Mouse (Mus musculus): ENCODE measurements around the gene Itpkc.

Gene Itpkc

DNA sequence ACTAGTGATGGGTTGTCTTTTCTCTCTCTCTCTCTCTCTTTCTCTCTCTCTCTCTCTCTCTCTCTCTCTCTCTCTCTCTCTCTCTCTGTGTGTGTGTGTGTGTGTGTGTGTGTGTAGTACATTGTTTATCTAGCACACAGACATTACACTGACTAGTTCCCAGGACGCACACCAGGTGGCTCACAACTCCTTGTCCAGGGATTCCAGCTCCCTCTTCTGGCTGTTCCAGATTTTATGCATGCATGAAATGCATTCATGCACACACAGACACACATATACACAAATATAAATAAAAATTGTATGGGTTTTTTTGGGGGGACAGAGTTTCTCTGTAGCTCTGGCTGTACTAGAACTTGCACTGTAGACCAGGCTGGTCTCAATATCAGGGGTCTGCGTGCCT, 9.1 kb upstream of the Itpkc start:
- DNase-seq (ENCODE audit: low read depth, low spot score) = no peak

DNA sequence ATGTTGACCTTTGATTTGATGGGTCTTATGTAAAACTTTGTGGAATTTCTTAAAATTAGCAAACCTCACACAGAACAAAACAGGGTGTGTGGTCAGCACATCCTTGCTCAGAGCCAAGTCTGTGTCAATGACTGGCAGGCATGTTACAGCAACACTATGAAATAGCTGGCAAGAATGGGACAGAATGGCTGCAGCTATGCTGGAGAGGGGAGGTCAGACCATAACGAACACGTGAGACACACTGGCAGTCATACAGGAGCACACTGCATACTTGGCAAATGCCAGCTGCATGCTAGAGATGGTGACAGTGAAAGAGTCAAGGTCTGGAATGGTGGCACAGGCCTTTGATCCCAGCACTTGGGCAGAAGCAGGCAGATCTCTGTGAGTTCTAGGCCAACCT, 7.3 kb upstream of the Itpkc start:
- no peak for DNase-seq (ENCODE audit: low read depth, low spot score)

DNA sequence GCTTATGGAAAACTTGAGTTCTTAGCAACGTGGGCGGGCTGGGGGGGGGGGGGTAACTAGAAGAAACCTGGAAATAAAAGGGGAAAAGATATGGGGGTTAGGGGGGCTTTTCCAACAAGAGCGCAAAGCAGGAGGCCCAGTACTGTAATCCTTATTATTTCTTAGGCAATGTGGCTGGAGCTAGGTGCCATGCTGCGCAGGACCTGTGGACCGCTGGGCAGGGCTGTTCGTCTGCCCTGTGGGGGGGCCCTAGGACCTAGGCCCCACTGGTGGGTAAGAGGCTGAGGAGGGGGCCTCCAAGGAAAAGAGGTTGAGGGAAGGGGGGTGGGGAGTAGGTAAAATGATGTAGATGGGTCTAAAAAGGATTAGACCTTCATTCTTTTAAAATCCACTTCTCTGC, 4.8 kb upstream of the Itpkc start:
- no peak for DNase-seq (ENCODE audit: low read depth, low spot score)

DNA sequence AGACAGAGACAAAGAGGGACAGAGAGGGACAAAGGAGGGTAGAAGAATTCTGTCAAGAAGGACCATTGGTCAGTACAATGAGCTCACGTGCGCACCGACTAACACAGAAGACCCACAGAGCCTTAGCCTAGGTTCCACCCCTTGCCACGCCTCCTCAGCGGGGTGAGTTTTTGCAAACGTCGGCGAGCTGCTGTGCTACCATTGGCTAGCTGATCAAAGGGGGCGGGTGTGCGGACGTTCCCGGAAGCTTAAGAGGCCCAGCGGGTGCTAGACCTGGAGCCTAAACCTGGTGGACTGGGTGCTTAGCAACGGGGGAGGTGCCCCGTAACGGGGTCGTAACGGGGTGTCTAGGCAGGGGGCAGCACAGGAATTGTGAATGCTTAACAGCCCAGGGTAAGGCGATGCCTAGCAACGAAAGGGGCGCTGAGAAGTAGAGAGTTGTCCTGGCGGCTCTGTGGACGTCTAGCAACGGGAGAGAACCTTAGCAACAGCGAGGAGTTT, 4.4 kb upstream of the Itpkc start, which contains the start of gene Coq8b:
Gene Coq8b (plus strand): TSS at position 243 of the 501 bp plus-strand sequence.
- peak; percentile 96 for DNase-seq (ENCODE audit: low read depth, low spot score)

DNA sequence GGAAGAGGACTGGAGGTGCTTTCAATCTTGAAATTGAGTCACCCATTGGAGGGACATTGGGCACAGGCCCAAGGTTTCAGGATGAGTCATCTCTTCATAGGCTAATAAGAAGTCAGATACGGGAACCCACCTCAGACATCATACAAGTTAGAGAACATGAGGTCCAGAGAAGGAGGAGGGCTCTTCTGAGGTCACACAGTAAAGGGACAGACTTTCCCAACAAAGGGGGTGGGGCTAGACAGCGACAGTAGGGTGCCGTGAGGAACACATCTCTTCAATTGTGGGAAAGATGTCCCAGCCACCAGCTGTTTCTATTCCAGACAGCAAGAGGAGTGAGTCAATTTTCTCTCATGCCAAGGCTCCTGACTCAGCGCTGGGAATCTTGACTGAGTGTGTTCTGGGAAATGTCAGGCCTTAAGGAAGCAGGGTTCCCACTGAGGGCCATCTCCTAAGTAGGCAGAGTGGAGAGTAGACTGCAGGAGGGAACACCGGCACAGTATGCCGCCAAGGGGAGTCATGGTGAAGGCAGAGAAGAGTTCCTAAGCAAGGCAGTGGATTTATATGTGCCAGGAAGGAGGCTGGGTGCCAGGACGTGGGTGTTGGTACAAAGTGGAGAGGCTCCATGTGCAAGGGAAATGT, 3.4 kb upstream of the Itpkc start:
- DNase-seq (ENCODE audit: low read depth, low spot score) = no peak

DNA sequence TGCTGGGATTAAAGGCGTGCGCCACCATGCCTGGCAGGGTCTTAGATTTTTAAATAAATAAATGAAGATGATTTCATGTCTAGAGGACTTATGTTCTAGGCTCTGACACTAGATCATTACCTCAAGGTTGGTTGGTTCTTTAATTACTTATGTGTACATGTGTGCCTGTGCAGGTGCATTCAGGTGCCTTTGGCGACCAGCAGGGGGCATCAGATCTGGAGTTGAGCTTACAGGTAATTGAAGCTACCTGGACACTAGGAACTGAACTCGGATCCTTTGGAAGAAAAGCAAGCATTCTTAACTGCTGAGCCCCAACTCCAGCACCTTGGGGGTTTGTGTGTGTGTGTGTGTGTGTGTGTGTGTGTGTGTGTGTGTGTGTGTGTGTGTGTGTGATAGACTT, 2.3 kb upstream of the Itpkc start:
- no peak for DNase-seq (ENCODE audit: low read depth, low spot score)

DNA sequence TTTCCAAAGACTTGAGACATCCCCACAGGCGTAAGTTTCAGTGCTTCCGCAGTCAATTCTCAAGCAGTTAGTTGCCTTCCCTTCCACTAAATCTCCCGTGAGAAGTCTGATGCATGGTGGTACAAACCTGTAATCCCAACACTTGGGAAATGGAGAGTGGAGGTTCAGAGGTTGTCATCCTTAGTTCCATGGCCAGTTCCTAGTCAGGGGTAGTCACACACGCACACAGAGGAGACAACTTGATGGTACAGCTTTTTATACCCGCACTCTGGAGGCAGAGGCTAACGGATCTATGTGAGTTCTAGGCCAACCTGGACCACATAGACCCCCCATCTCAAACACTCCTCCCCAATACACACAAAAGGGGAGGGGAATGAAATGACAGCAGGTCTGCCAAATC, 404 bp upstream of the Itpkc start:
- DNase-seq (ENCODE audit: low read depth, low spot score) = no peak

DNA sequence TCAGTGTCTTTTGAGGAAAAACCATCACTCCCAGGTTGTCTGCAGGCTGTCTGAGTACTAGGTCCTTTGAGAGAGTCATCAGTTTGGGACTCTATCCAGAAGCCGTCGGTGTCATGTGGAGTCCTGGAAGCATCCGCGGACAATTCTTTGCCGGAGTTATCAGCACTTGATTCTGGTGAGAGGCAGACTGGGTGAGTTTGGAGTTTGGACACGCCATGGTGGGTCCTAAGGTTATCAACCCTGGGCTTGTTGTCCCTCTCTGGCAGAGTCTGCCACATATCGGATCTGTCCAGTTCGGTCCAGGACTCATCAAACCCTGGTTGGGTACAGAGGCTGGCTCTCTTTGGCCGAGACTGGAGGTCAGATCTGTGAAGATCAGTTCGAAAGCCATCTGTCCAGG, 785 bp downstream of the Itpkc start:
- no peak for DNase-seq (ENCODE audit: low read depth, low spot score)

DNA sequence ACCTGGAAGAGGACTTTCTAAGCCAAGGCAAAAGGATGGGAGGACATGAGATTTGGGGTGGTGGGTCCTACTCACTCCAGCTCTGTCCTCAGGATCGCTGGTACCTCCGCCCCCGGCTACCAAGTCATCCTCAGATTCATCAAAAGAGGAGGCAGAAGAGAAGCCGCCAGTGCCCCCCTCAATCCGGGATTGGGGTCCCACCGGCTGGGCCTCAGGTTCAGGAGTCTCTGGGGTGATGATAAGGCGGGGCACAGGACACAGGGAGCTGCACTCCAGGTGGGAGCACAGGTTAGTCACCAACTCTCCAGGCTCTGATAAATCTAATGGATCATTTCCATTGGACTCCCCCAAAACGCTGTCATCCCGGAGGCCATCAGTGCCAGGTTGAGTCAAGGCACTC, 1.2 kb downstream of the Itpkc start:
- no peak for DNase-seq (ENCODE audit: low read depth, low spot score)

DNA sequence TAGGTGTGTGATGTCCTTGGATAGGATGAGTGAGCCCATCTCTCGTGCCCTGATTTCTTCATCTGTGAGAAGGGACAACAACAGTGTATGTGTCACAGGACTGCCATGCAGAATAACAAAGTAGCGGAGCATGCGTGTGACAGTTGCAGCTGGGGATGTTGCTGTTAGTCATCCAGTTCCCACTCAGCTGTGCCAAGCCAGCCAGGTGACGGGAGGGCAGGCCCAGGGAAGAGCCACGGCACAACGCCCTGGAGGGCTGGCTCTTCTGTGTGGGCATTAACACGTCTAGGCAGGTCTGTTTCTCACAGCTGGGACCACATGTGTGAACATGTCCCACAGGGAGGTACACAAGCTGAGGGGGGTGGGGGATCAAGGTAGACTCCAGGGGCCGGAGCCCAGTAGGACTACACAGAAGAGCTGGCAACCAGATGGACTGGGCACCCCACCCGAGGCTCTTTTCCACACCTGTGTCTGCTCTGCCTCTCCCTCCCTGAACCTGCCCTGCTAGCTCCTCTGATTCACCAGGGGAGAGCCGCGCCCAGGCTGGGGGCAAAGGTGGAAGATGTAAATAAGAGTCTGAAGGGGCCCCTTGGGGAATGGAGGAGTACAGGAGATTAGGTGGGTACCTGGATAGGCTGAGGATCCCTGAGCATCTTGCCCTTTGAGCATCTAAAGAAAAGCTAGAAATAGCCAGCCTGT, 3.4 kb downstream of the Itpkc start:
- no peak for DNase-seq (ENCODE audit: low read depth, low spot score)

DNA sequence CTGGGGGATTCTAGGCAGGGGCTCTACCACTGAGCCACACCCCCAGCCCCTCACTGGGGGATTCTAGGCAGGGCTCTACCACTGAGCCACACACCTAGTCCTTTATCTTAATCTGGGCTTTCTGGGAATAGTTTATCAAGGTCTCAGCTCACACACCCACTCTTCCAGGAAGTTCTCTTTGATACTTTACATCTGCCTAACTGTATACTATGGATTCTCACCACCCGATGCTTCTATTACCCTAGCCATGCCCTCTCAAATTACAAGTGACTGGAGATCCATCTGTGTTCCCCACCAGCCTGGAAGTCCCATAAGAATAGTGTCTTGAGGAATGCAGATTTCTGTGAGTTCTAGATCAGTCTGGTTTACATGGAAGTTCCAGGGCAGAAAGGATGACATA, 5.9 kb downstream of the Itpkc start:
- DNase-seq (ENCODE audit: low read depth, low spot score) = no peak

DNA sequence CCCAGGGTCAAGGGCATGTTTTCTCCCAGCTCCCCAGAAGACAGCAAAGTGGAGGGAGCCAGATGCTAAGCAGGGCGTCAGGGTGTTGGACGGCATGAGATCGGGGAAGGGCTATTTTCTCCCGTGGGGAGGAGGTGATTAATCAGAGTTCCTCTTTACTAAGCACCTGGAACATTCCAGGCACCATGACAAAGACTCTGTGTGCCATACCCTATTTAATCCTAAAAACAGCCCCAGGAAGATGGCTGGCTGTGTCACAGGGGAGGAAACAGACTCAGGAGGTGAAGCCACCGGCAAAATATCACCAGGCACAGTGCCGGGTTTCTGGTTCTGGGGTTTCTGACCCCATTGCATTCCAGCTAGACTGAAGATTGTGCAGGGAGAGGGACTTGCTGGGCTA, 6.5 kb downstream of the Itpkc start:
- no peak for DNase-seq (ENCODE audit: low read depth, low spot score)

DNA sequence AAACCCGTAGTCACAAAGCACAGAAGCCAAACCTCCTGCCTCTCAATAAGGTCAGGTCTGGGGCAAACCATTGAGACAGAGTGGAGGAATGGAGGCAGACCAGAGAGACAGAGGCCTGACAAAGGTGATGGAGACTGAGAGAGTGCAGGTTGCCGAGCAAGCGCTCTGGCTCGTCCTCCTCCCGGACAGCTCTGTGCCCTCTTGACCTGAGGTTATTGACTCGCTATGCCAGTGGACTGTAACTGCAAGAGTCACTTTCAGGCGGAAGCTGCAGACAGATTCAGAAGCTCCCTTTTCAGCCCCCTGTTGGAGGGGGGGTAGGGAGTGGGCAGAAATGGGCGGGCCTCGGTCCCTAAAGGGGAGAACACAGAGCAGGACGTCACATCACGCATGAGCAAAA, 8.5 kb downstream of the Itpkc start:
- no peak for DNase-seq (ENCODE audit: low read depth, low spot score)

DNA sequence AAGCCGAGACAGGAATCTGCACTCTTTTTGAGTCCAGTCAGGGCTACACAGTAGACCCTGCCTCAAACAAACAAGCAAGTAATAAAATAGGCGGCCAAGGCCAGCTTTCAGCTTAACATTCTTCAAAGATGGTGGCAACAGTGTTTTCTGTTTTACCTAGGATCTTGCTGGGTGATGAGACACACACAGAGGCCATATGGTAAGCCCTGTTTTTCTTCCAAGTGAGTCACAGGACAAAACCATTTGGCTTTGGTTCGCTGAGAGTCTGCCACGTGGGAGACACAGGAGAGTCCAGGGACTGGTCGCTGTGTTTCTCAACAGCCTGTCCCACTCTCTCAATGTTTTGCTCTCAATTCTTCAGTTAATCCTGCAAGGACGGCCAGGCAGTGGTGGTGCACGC, 9.9 kb downstream of the Itpkc start:
- no peak for DNase-seq (ENCODE audit: low read depth, low spot score)

DNA sequence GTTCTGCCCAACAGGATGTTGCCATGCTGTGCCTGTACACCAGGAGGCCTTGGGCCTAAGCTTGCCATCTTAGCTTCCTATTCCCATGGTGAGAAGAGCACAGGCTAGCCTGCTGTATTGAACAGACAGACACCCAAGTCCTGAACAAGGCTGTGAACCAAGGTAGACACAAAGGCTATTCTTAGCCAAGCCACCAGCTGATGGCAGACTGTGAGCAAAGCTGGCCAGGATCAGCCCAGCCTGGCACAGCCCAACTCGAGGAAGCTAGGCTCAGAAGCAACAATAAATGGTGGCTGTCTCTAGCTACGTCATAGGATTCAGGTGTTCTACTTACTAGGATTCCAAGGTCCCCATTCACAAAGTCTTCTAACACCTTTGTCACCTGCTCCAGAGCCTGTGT, 15.8 kb downstream of the Itpkc start:
- no peak for DNase-seq (ENCODE audit: low read depth, low spot score)

DNA sequence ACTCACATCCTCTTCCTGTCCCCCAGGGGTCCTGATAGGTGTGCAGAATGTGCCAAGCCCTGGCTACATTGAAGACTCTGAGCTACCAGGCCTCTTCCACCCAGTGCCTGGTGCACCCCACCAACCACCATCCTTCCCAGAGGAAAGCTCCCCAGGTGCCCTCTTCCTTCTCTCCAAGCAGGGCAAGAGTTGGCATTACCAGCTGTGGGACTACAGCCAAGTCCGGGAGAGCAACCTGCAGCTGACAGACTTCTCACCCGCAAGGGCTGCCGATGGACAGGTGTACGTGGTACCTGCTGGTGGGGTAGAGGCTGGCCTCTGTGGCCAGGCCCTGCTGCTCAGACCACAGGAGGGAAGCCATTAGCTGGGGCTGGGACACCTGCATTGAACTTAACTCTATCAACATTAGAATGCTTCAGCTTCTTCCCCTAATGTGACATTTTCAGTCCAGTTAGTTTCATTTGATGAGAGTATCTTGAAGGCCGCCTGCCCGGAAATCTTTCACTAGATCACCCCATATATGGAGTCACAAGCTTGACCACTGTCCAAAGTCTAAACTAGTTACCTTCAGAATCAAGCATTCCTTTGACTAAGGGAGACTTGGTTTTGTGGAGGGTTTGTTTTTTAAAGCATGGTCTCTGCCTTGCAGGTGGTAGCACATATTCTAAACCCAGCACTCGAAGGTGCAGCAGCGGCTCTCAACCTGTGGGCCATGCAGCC, 24.6 kb downstream of the Itpkc start:
- DNase-seq (ENCODE audit: low read depth, low spot score) = no peak

DNA sequence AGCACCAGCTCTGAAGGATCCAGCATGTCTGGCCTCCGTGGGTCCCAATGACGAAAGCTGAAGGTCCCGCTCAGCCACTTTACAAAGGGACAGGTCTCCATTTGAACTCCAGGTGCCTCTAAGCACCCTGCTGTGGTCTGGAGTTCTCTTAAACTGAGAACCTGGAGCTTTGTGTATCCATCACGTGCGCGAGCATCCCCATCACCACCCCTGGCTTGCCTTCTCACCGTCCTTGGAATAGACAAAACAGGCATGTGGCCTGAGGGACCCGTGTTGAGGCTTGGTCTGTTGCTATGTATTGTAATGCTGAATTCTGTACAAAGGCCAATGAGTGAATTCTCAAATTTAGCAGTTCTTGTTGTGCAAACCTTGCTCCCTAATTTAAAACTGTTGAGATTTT, 29.7 kb downstream of the Itpkc start:
- DNase-seq (ENCODE audit: low read depth, low spot score) = no peak

DNA sequence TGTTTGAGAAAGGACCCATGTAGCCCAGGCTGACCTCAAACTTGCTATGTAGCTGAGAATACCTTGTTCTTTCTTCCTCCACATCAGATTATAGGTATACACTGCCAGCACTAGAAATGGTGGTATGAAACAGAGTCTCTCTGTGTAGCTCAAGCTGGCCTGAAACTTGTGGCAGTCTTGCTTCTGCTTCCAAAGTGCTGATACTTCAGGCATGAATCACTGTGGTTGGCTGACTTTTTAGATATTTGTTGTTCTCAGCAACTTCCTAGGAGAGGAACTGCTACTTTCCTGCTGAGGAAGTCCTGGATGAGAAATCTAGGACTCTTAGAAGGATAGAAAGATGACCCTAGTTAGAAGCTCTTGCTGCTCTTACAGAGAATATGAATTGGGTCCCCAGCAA, 30.1 kb downstream of the Itpkc start:
- no peak for DNase-seq (ENCODE audit: low read depth, low spot score)

DNA sequence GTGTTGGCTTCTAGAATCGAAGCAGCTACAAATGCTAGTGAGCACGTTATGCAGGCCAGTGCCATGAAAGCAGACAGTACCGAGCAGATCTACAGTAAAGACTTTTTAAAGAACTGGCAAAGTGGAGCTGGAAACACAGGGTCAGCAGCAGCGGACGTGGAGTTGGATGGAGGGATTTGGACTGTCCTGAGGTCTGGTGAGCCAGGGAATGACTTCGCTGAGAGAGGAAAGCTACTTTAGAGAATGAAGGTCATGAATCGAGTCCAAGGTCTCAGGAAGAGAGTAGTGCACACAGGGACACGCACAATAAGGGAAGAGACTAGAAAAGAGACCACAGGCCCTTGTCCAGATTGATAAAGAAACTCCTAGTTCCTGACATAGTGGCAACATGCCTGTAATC, 30.8 kb downstream of the Itpkc start:
- no peak for DNase-seq (ENCODE audit: low read depth, low spot score)

DNA sequence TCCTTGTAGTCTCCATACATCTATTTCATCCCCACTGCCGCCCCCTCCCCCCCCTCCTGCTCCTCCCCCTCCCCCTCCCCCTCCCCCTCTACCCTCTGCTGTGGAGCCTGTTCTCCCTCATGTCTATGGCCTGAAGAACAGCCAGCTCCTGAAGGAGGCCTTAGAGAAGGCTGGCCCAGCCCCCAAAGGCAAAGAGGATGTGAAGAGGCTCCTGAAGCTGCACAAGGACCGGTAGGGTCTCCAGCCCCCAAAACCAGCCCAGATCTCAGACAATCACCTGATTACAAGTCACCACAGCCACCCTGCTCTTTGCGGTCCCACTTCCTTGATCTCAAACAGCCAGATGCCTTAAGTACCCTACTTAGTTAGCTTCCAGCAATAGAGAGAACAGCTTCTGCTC, 31.3 kb downstream of the Itpkc start:
- DNase-seq (ENCODE audit: low read depth, low spot score) = no peak

DNA sequence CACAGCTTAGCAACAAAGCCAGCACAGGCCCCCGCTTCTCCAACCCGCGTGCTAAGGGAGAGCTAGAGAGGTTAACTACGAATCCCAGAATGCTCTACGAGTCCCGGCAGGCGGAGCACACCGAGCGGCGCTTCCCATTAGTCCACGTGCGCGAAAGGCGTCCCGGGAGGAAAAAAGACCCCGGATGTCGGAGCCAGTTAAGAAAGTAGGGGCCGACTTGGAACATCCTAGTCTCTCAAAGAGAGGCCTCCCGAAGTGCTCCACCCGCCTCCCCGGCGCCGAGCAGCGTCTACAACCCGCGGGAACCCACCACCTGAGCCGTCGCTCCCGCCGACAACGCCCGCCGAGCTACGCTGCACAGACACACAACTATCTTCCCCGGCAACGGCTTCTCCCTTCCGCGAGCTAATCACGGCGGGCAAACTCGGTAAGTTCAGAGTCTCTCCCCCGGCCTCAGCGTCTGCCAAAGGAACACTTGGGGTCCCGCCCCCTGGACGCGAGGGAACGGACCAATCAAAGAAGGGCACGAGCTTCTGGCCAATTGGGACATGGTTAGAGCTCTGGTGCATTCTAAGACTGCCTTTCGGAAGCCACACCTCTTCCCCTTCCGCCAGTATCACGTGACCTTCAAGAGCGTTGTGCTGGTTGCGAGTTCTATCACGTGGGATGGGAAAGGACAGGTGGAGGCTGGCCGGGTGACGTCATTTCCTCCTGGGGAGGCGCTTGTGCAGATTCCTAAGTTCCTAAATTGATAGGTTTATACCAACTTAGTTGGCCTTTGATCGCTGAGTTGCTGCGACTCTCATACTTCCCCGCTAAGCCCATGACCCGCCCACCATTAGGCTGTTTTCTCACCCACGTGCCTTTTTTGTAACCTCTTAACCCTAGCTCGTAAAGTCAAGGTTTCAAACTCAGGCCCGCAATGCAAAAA, 32.5 kb downstream of the Itpkc start, which contains the start of the genes BC024978 and Snrpa:
Gene BC024978 (plus strand): TSS at position 101 of the 931 bp plus-strand sequence.
Gene Snrpa (minus strand): TSS at position 591 of the 931 bp plus-strand sequence.
- DNase-seq (ENCODE audit: low read depth, low spot score) = peak; percentile 98

DNA sequence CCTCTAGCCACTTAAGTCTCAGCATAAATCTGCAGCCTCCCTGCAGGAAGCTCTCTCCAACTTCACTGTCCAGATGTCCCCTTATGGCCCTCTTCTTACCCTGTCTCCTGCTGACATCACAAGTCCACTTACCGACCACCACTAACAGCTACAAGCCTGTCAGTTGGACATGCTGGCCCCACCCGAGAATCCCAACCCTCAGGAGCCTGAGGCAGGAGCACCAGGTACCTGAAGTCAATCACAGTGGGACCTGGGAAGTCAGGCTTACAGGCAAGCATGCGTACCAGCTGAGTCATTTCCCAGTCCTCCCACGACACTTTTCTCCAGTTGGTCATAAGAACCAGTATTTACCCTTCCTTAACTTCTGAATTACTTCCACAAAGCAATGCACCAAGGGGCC, 34.7 kb downstream of the Itpkc start:
- DNase-seq (ENCODE audit: low read depth, low spot score) = no peak
